Mouse (Mus musculus) hindbrain, embryonic 12.5 days (tissue): Measurements from ENCODE around the gene Nelfcd. TPM values are rescaled to one million over a fixed set of nuclear protein-coding genes. Genes with fewer than 3 reads are reported as not detected.

ENCODE experiments used
- ATAC-seq: fragments of 200-750 bp; cut with Nextera tagmentation; 2 replicates; pipeline ENCODE4 v1.8.0; 2017; ENCODE audit warnings: moderate TSS enrichment; ENCODE audit not compliant: low FRiP score
- H3K27ac ChIP-seq: fragments of 300-500 bp; sonication (generic); 2 replicates; pipeline ENCODE4 v1.5.1; 2016; ENCODE audit warnings: mild to moderate bottlenecking
- H3K27me3 ChIP-seq: fragments of 300-500 bp; sonication (generic); 2 replicates; pipeline ENCODE4 v1.6.1; 2016; ENCODE audit warnings: mild to moderate bottlenecking
- H3K36me3 ChIP-seq: fragments of 300-500 bp; sonication (generic); 2 replicates; pipeline ENCODE4 v1.6.1; 2016; ENCODE audit warnings: mild to moderate bottlenecking
- H3K4me1 ChIP-seq: fragments of 300-500 bp; sonication (generic); 2 replicates; pipeline ENCODE4 v1.6.1; 2016
- H3K4me2 ChIP-seq: fragments of 300-500 bp; sonication (generic); replicated peaks from 2 replicates; pipeline ENCODE4 v1.6.1; 2016; ENCODE audit warnings: mild to moderate bottlenecking
- H3K4me3 ChIP-seq: fragments of 300-500 bp; sonication (generic); 2 replicates; pipeline ENCODE4 v1.5.1; 2016; ENCODE audit warnings: mild to moderate bottlenecking
- H3K9ac ChIP-seq: fragments of 300-500 bp; sonication (generic); 2 replicates; pipeline ENCODE4 v1.6.1; 2016; ENCODE audit warnings: mild to moderate bottlenecking, moderate library complexity
- H3K9me3 ChIP-seq: fragments of 300-500 bp; sonication (generic); replicated peaks from 2 replicates; pipeline ENCODE4 v1.6.1; 2016; ENCODE audit warnings: mild to moderate bottlenecking
- WGBS: fragments of 180-500 bp; shearing (Covaris S2); methylation state at CpG from one replicate; pipeline ENCODE4 v1.1.7; 2016; 5-methylcytosine and 5-hydroxymethylcytosine counted together
- polyA plus RNA-seq: library from polyadenylated mRNA; unstranded; fragments of >200 nt; fragmentation: Nextera tagmentation; extraction: Ambion mirVana; gene quantifications from 2 replicates; pipeline ENCODE4 v1.2.1, GENCODE M21; 2016

Gene Nelfcd
- polyA plus RNA-seq, 1 experiment from 2014 or later = 154 TPM

- under 1% methylated on average over 38 of the region's 38 CpGs for WGBS
- no peaks in the 10 kb centered on the region for H3K9me3 ChIP-seq
- H3K4me1 ChIP-seq = peaks cover 25% of the 10 kb centered on the region
- H3K4me3 ChIP-seq = peak within 1 kb of the TSS; percentile 51
- H3K27me3 ChIP-seq = peaks cover 5% of the 10 kb centered on the region; the same call in 1 of the 2 replicates
- H3K36me3 ChIP-seq = peaks cover 7% of the 10 kb centered on the region; the same call in 1 of the 2 replicates
- peak; percentile 81 for ATAC-seq
- H3K9ac ChIP-seq = peak within 1 kb of the TSS; percentile 65
- H3K27ac ChIP-seq = 0 out of 2 replicates have a peak within 1 kb of the TSS, but pooled peaks have one; percentile 55
- peak within 1 kb of the TSS; percentile 75 for H3K4me2 ChIP-seq
These were observed 23.3 kb downstream of the Nelfcd start, which contains the start of gene Ctsz for GRCm38 (mm10) chr2:174438737-174439449. TSS of gene Ctsz (minus strand) at chr2:174439039.

- WGBS = 54% methylated on average over 5 of the region's 5 CpGs
- Histone ChIP-seq H3K27me3 (peaks cover 5% of the 10 kb centered on the region; the same call in 1 of the 2 replicates), H3K4me2 (peak overlapping the region; percentile 75), H3K4me1 (peaks cover 25% of the 10 kb centered on the region), H3K36me3 (peaks cover 7% of the 10 kb centered on the region; the same call in 1 of the 2 replicates), H3K9ac (peak overlapping the region; percentile 65; the same call in 1 of the 2 replicates), H3K9me3 (no peaks in the 10 kb centered on the region), H3K27ac (no peak overlapping the region), H3K4me3 (no peak overlapping the region)
- no peak for ATAC-seq
These were observed 23.8 kb downstream of the Nelfcd start for GRCm38 (mm10) chr2:174439450-174439838.

GRCm38 (mm10) chr2:174439961-174440360 lies 24.4 kb downstream of the Nelfcd start:
- WGBS = 77% methylated on average over 9 of the region's 9 CpGs
- no peaks in the 10 kb centered on the region for H3K9me3 ChIP-seq
- ATAC-seq = no peak

DNA sequence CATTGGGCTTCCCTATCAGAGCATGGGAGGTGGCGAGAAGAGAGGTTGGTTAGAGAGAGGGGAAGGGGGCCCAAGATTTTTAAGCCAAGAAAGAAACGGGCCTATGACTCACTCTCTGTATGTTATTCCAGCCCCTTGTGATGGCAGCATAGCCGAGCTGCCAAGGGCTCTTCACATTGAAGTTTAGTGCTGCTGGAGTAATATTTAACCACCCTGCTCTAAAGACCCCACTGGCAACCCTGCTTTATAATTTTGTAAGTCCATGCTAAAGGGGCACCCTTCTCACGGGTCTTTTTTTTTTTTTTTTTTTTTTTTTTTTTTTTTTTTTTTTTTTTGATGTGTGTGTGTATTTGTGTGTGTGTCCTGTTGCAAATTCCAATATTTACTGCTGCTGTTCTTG lies 26.3 kb downstream of the Nelfcd start:
- Histone ChIP-seq H3K4me1 (peaks cover 31% of the 10 kb centered on the region), H3K27ac (no peak overlapping the region), H3K36me3 (no peaks in the 10 kb centered on the region), H3K4me3 (no peak overlapping the region), H3K27me3 (peaks cover 5% of the 10 kb centered on the region; the same call in 1 of the 2 replicates), H3K9me3 (no peaks in the 10 kb centered on the region), H3K4me2 (no peak overlapping the region), H3K9ac (no peak overlapping the region)
- WGBS = 81% methylated on average over 4 of the region's 4 CpGs
- ATAC-seq = no peak

More at GRCm38 (mm10) chr2:174439961-174440360, 24.4 kb downstream of the Nelfcd start:
- Histone ChIP-seq H3K27me3 (peaks cover 5% of the 10 kb centered on the region; the same call in 1 of the 2 replicates), H3K9ac (no peak overlapping the region), H3K4me1 (peaks cover 25% of the 10 kb centered on the region), H3K4me3 (no peak overlapping the region), H3K4me2 (no peak overlapping the region), H3K36me3 (peaks cover 7% of the 10 kb centered on the region; the same call in 1 of the 2 replicates), H3K27ac (no peak overlapping the region)

DNA sequence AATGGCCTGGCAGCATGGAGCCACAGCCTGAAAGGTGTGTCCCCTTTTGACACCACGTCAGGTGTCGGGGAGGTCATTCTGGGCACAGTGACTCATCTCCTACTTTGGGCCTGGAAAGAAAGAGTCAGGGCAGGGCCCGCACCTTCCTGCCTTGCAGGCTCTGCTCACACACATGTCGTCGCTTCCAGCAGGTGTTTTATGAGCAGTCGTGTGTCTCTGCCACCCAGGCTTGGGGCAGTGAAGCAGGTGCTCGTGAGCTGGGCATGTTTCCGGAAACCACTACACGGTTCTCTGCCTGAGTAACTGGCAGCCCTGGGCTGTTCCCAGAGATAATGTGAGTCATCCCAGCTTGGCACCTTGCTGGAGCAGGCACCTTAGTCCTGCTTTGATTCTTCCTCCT lies 26.9 kb downstream of the Nelfcd start:
- Histone ChIP-seq H3K27ac (no peak overlapping the region), H3K9me3 (no peaks in the 10 kb centered on the region), H3K4me1 (peaks cover 30% of the 10 kb centered on the region), H3K4me2 (no peak overlapping the region), H3K4me3 (no peak overlapping the region), H3K9ac (no peak overlapping the region), H3K36me3 (no peaks in the 10 kb centered on the region), H3K27me3 (peaks cover 5% of the 10 kb centered on the region; the same call in 1 of the 2 replicates)
- ATAC-seq = no peak
- 86% methylated on average over 9 of the region's 9 CpGs for WGBS

- Histone ChIP-seq H3K9me3 (no peaks in the 10 kb centered on the region), H3K9ac (no peak overlapping the region), H3K4me3 (no peak overlapping the region), H3K27me3 (peaks cover 5% of the 10 kb centered on the region; the same call in 1 of the 2 replicates), H3K36me3 (no peaks in the 10 kb centered on the region), H3K27ac (no peak overlapping the region), H3K4me2 (no peak overlapping the region), H3K4me1 (peaks cover 24% of the 10 kb centered on the region)
- WGBS = 43% methylated on average over 2 of the region's 2 CpGs
- no peak for ATAC-seq
These were observed 27.4 kb downstream of the Nelfcd start for GRCm38 (mm10) chr2:174443046-174443445.

DNA sequence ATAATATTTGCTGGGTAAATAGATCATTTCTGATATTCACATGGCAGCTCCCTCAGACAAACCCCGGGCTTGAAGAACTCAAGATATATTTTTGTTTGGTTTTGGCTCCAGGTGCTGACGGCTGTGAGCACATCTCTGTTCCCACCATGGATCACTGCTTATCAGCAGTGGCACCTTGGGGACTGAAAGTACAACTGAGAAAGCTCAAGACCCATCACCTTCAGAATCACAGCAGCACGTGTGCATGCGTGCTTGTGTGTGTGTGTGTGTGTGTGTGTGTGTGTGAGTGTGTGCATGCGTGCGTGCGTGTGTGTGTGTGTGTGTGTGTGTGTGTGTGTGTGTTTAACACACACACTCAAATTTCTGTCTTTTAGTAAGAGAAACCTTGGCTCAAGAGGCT lies 28.8 kb downstream of the Nelfcd start:
- 79% methylated on average over 7 of the region's 7 CpGs for WGBS
- Histone ChIP-seq H3K27ac (no peak overlapping the region), H3K36me3 (no peaks in the 10 kb centered on the region), H3K9me3 (no peaks in the 10 kb centered on the region), H3K4me3 (no peak overlapping the region), H3K4me1 (peaks cover 12% of the 10 kb centered on the region; the same call in 1 of the 2 replicates), H3K27me3 (peaks cover 5% of the 10 kb centered on the region; the same call in 1 of the 2 replicates), H3K9ac (no peak overlapping the region), H3K4me2 (no peak overlapping the region)
- no peak for ATAC-seq

GRCm38 (mm10) chr2:174445018-174445417 lies 29.4 kb downstream of the Nelfcd start:
- Histone ChIP-seq H3K27ac (no peak overlapping the region), H3K4me1 (peaks cover 12% of the 10 kb centered on the region; the same call in 1 of the 2 replicates), H3K27me3 (peaks cover under 1% of the 10 kb centered on the region; the same call in 1 of the 2 replicates), H3K4me2 (no peak overlapping the region), H3K9ac (no peak overlapping the region), H3K4me3 (no peak overlapping the region), H3K36me3 (no peaks in the 10 kb centered on the region), H3K9me3 (no peaks in the 10 kb centered on the region)
- WGBS = 80% methylated on average over 6 of the region's 6 CpGs
- ATAC-seq = no peak

DNA sequence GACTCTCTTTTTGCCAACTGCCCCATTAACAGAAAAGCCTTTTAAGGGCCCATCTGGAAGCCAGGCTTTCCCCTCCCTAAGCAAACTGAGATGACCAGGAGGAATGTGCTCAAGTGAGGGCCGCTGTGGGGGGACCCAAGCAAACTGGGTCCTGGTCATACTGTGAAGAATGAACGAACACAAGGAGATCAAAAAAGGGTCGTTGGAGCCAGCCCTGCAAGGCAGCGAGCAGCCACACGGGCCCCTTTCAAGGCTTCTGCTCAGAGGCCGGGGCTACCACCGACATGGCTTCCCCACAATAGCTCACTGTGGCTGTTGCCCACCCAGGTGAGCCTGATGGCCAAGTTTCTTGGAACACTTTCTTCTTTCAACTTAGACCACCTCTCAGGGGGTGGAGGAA lies 30.9 kb downstream of the Nelfcd start:
- no peak overlapping the region for H3K4me2 ChIP-seq
- no peak overlapping the region for H3K9ac ChIP-seq
- ATAC-seq = no peak
- no peak overlapping the region for H3K27ac ChIP-seq
- no peaks in the 10 kb centered on the region; the same call in 1 of the 2 replicates for H3K27me3 ChIP-seq
- H3K4me1 ChIP-seq = peaks cover 12% of the 10 kb centered on the region; the same call in 1 of the 2 replicates
- no peak overlapping the region for H3K4me3 ChIP-seq
- no peaks in the 10 kb centered on the region for H3K9me3 ChIP-seq
- WGBS = 46% methylated on average over 7 of the region's 7 CpGs
- H3K36me3 ChIP-seq = no peaks in the 10 kb centered on the region

DNA sequence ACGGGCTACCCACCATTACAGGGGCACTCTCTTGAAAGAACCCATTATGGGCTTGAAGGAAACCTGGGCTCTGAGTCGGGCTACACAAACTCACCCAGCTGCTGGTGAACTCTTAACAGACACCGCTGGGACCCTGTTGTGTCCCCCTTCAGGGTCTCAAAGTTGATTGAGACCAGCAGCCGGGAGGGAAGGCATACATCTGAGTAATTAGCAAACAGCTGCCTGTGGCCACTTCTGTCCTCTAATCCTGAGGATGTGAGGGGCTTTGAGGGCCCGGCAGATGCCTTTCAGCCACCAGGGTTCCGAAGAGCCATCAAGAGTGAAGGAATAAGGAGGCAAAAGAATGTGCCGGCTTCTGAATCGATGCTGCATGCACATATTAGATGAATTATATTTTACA lies 31.3 kb downstream of the Nelfcd start:
- Histone ChIP-seq H3K4me3 (no peak overlapping the region), H3K9me3 (no peaks in the 10 kb centered on the region), H3K4me2 (no peak overlapping the region), H3K4me1 (peaks cover 12% of the 10 kb centered on the region; the same call in 1 of the 2 replicates), H3K9ac (no peak overlapping the region), H3K36me3 (no peaks in the 10 kb centered on the region), H3K27ac (no peak overlapping the region), H3K27me3 (no peaks in the 10 kb centered on the region; the same call in 1 of the 2 replicates)
- ATAC-seq = no peak
- 65% methylated on average over 8 of the region's 8 CpGs for WGBS

- no peak overlapping the region for H3K27ac ChIP-seq
- WGBS = 82% methylated on average over 4 of the region's 4 CpGs
- ATAC-seq = no peak
- peaks cover 8% of the 10 kb centered on the region; the same call in 1 of the 2 replicates for H3K4me1 ChIP-seq
- no peaks in the 10 kb centered on the region; the same call in 1 of the 2 replicates for H3K27me3 ChIP-seq
- H3K4me2 ChIP-seq = no peak overlapping the region
- no peaks in the 10 kb centered on the region for H3K9me3 ChIP-seq
- H3K4me3 ChIP-seq = no peak overlapping the region
- no peak overlapping the region for H3K9ac ChIP-seq
- no peaks in the 10 kb centered on the region for H3K36me3 ChIP-seq
These were observed 32.8 kb downstream of the Nelfcd start for GRCm38 (mm10) chr2:174448405-174448804.

DNA sequence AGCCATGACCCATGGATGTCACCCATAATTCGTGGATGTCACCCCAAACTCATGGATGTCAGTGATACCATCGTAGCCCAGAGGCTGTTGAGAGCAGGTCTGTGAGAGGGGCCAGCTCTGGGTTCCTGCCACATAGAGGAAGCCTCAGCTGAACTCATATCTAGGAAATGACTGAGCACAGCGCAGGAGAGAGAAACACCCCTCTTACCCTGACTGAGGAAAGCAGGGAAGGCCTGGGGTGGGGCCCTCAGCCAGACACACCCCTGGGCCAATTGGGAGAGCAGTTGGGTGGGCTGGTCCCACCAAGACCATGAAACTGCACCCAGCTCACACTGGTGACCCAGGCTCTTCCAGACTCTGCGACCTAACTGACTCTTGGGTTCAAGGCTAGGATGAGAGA lies 34.7 kb downstream of the Nelfcd start, which contains the start of gene Tubb1:
Gene Tubb1, plus strand, starts transcription at position 343 of the 400 bp plus-strand sequence.
- H3K4me1 ChIP-seq = peaks cover 8% of the 10 kb centered on the region; the same call in 1 of the 2 replicates
- ATAC-seq = 0 out of 2 replicates have a peak, but pooled peaks have one; percentile 9
- no peaks in the 10 kb centered on the region for H3K9me3 ChIP-seq
- 87% methylated on average over 4 of the region's 4 CpGs for WGBS
- H3K4me2 ChIP-seq = no peak within 1 kb of the TSS
- H3K4me3 ChIP-seq = no peak within 1 kb of the TSS
- no peaks in the 10 kb centered on the region for H3K27me3 ChIP-seq
- H3K9ac ChIP-seq = no peak within 1 kb of the TSS
- H3K27ac ChIP-seq = no peak within 1 kb of the TSS
- H3K36me3 ChIP-seq = no peaks in the 10 kb centered on the region
